Mouse (Mus musculus): ENCODE measurements around the gene Lhfpl5. TPM values are rescaled to one million over a fixed set of nuclear protein-coding genes. Genes with fewer than 3 reads are reported as not detected.

Lhfpl5 gene
- polyA plus RNA-seq, 3 experiments from 2014 or later, result 1.0 to 2.0 (median 1.9) TPM

DNA sequence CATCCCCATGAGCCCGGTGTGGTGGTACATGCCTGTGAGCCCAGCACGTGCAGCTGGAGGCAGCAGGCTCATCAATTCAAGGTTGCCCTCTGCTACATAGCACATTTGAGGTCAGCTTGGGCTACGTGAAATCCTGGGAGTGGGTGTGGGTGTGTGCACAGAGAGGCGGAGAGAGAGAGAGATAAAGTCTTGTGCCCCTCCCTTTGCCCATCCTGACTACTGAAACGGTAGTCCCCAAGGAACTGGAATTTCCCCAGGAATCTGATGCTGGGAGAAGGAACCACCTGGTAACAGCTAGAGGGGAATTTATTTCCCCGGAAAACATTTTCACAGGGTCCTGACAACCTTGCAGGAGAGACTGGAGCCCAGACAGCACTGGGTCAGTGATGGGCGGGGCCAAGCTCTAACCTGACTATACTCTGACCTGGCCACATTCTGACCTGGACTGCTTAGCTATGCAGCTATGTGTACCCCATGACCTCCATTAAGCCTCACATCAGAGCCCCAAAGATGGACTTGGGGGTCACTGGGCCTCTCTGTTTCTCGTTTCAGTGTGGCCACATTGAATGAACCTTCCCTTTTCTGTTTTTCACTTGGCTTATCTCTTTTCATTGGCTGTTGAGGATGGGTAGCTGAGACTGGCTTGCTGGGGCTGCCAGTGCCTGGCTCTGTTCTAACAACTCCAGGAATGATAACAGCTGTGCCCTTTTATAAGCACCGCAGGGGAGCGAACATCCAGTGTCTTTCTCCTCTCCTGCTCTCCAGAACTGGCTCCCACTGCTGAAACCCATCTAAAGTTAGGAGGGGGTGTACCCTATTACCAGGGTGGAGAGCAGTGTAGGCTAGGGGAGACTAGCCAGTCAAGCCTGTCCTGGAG lies 53.0 kb downstream of the Lhfpl5 start:
- ATAC-seq, result no peak

DNA sequence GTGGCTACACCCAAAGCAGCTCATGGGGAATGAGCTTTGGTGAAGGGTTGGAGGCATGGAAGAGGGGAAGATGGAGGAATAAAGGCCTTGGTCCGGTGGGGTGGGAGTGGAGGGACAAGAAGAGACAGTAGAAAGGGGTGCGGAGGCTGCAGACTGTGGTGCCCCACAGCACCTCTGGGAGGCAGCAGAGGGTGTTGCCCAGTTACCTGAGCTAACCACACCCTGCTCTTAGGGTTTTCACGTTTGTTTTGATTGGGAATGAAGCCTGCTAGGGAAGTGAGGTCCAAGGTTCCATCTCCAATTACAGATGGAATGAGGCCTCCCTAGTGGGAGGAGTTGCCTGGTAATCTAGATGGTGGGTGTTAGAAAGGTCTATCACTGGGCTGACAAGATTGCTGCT lies 53.7 kb downstream of the Lhfpl5 start:
- ATAC-seq, result no peak

Other genes with a start within 250 kb of the Lhfpl5 start
- 100 to 1,000 TPM; 514 to 941 (median 691) TPM for gene Rpl10a, start 247.2 kb upstream of the Lhfpl5 start, polyA plus RNA-seq (2017; shearing (Covaris generic))
- not detected for gene Tead3, start 224.8 kb upstream of the Lhfpl5 start, polyA plus RNA-seq (2017; shearing (Covaris generic))
- gene Tulp1, start 210.4 kb upstream of the Lhfpl5 start, polyA plus RNA-seq (2017; shearing (Covaris generic)), result under 1 TPM in 2 of 3 experiments, not detected in 1; 0.24 to 0.39 TPM
- 10 to 100 TPM; 19.3 to 24.5 (median 20.4) TPM for gene Fkbp5, start 58.1 kb upstream of the Lhfpl5 start, polyA plus RNA-seq (2017; shearing (Covaris generic))
- under 1 TPM in 2 of 3 experiments, not detected in 1; 0.46 to 0.78 TPM for gene Armc12, start 44.8 kb upstream of the Lhfpl5 start, polyA plus RNA-seq (2017; shearing (Covaris generic))
- not detected for gene Clpsl2, start 26.2 kb upstream of the Lhfpl5 start, polyA plus RNA-seq (2017; shearing (Covaris generic))
- gene Clps, start 14.9 kb upstream of the Lhfpl5 start, polyA plus RNA-seq (2017; shearing (Covaris generic)), result not detected
- 100 to 1,000 TPM; 164 to 225 (median 209) TPM for gene Srpk1, start 47.1 kb downstream of the Lhfpl5 start, polyA plus RNA-seq (2017; shearing (Covaris generic))
- gene Slc26a8, start 114.6 kb downstream of the Lhfpl5 start, polyA plus RNA-seq (2017; shearing (Covaris generic)), result under 1 TPM; 0.21 to 0.88 (median 0.87) TPM
- gene Mapk14, start 115.7 kb downstream of the Lhfpl5 start, polyA plus RNA-seq (2017; shearing (Covaris generic)), result 10 to 100 TPM; 17.7 to 24.5 (median 24.2) TPM
- gene AC170998.1, start 150.4 kb downstream of the Lhfpl5 start, polyA plus RNA-seq (2017; shearing (Covaris generic)), result 10 to 100 TPM in 2 of 3 experiments, 1 to 10 TPM in 1; 6.0 to 13.5 (median 11.2) TPM
- not detected for gene Mapk13, start 193.7 kb downstream of the Lhfpl5 start, polyA plus RNA-seq (2017; shearing (Covaris generic))
- gene Brpf3, start 225.4 kb downstream of the Lhfpl5 start, polyA plus RNA-seq (2017; shearing (Covaris generic)), result 1 to 10 TPM; 3.0 to 4.1 (median 3.1) TPM

Data from inflammation-experienced regulatory T-cells, adult 6 months (primary cell).